Mouse (Mus musculus) forebrain, embryonic 11.5 days (tissue): ENCODE results near the gene Capn11. TPM values are rescaled to one million over a fixed set of nuclear protein-coding genes. Genes with fewer than 3 reads are reported as not detected.

ENCODE experiments used
- ATAC-seq: fragments of 200-750 bp; cut with Nextera tagmentation; replicated peaks from 2 replicates; pipeline ENCODE4 v1.8.0; 2017; ENCODE audit warnings: moderate TSS enrichment; ENCODE audit not compliant: low FRiP score
- DNase-seq: peaks from one replicate; pipeline ENCODE4 v3.0.0-alpha.2; 2017; ENCODE audit warnings: low spot score
- H3K27ac ChIP-seq: fragments of 300-500 bp; sonication (generic); 2 replicates; pipeline ENCODE4 v1.5.1; 2014; ENCODE audit warnings: low read depth, low read length
- H3K27me3 ChIP-seq: fragments of 300-500 bp; sonication (generic); 2 replicates; pipeline ENCODE4 v1.6.1; 2014; ENCODE audit warnings: mild to moderate bottlenecking, low read length, mixed read lengths; ENCODE audit not compliant: control insufficient read depth, insufficient read depth
- H3K36me3 ChIP-seq: fragments of 300-500 bp; sonication (generic); 2 replicates; pipeline ENCODE4 v1.6.1; 2014; ENCODE audit warnings: mild to moderate bottlenecking, low read length, moderate library complexity, mixed read lengths; ENCODE audit not compliant: control insufficient read depth, insufficient read depth
- H3K4me1 ChIP-seq: fragments of 300-500 bp; sonication (generic); replicated peaks from 2 replicates; pipeline ENCODE4 v1.6.1; 2014; ENCODE audit warnings: low read length, mixed read lengths; ENCODE audit not compliant: control insufficient read depth, insufficient read depth
- H3K4me2 ChIP-seq: fragments of 300-500 bp; sonication (generic); 2 replicates; pipeline ENCODE4 v1.6.1; 2014; ENCODE audit warnings: low read depth, mild to moderate bottlenecking, low read length, moderate library complexity, mixed read lengths; ENCODE audit not compliant: severe bottlenecking
- H3K4me3 ChIP-seq: fragments of 300-500 bp; sonication (generic); 2 replicates; pipeline ENCODE4 v1.5.1; 2014; ENCODE audit warnings: low read depth, low read length
- H3K9ac ChIP-seq: fragments of 300-500 bp; sonication (generic); 2 replicates; pipeline ENCODE4 v1.6.1; 2014; ENCODE audit warnings: low read length
- H3K9me3 ChIP-seq: fragments of 300-500 bp; sonication (generic); 2 replicates; pipeline ENCODE4 v1.6.1; 2016; ENCODE audit warnings: low read length, mixed read lengths; ENCODE audit not compliant: control insufficient read depth
- WGBS: fragments of 180-500 bp; shearing (Covaris S2); extraction: QIAGEN DNeasy Blood & Tissue Kit; methylation state at CpG from one replicate; pipeline ENCODE4 v1.1.7; 2014; 5-methylcytosine and 5-hydroxymethylcytosine counted together
- polyA plus RNA-seq: library from polyadenylated mRNA; unstranded; fragments of >200 nt; fragmentation: Nextera tagmentation; extraction: Ambion mirVana; gene quantifications from 2 replicates; pipeline ENCODE4 v1.2.1, GENCODE M21; 2014

Capn11 gene
- polyA plus RNA-seq, 1 experiment from 2014 or later, result 0.44 TPM

DNA sequence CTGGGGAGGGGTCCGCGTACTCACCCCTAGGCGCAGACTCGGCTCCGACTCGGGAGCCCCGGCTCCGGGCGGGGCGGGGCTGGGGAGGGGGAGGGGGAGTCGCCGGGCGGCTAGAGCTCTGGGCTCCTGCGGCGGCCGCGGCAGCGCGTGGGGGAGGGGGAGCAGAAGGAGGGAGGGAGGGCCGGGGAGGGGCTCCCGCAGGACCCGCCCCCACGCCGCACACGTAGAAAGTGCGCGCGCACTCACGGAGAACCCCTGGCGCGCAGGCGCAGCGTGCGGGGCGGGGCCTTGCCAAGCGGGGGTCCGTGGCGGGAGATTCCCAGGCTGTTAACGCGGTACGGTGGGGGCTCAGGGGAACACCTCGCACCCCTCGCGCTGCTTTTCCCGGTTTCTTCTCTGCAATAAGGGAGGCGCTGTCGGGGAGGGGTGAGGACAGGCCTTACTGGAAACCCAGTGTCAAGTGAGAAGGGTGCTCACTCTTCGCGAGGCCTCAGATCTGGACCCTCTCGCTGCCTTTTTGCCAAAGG, 27.0 kb upstream of the Capn11 start, which contains the start of gene Mrpl14:
Gene Mrpl14 (plus strand): TSS at position 230 of the 527 bp plus-strand sequence.
- ATAC-seq, result peak; percentile 88
- H3K4me2 ChIP-seq, result peak within 1 kb of the TSS; percentile 87
- WGBS, result 1% methylated on average over 44 of the region's 50 CpGs
- DNase-seq, result peak; percentile 98
- H3K4me1 ChIP-seq, result peaks cover 13% of the 10 kb centered on the region
- no peaks in the 10 kb centered on the region; the same call in 1 of the 2 replicates for H3K36me3 ChIP-seq
- H3K9ac ChIP-seq, result peak within 1 kb of the TSS; percentile 84
- H3K27me3 ChIP-seq, result no peaks in the 10 kb centered on the region
- no peaks in the 10 kb centered on the region for H3K9me3 ChIP-seq
- peak within 1 kb of the TSS; percentile 76 for H3K27ac ChIP-seq
- H3K4me3 ChIP-seq, result peak within 1 kb of the TSS; percentile 56

DNA sequence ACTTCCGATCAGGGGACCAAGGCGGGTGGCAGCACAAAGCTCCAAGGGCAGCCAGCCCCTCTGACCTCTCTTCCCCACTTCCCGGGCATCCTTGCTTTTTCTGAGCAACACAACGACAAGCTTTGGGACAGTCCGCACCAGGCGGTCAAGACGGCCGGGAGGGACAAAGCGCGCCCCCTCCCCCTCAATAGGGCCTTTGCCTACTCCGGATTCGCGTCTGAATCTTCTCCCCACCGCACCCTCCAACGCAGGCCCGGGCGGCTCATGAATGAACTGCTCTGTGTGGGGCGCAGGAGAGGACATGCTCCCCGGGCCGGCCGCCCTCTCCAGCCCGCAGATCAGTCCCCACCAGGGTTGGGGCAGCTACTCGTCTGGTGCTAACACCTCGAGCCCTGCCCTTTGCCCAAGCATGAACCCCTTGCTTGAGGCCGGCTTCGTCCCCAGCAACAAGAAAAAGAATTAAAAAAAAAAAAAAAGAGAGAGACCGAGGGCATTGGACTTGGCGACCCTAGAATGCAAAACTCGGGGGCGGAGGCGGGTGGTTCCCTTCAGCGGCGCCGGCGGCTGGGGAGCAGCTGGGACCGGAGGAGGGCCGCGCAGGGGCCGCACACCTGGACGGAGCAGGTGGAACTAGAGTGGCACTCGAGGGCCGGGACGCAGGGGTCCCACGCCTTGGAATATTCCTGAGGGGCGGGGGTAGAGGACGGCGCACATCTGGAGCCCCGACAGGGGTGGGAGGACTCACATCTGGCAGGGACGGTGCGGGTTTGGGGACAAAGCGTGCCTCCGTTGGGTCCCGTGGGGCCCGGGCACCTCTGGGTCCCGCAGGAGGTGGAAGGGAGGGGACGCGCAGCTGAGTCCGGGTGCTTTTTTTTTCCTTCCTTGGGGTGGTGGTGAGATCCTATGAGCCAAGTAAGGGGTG, 26.3 kb upstream of the Capn11 start:
- Histone ChIP-seq H3K4me3 (peak overlapping the region; percentile 56), H3K27me3 (no peaks in the 10 kb centered on the region), H3K4me1 (peaks cover 20% of the 10 kb centered on the region), H3K36me3 (no peaks in the 10 kb centered on the region; the same call in 1 of the 2 replicates), H3K9ac (peak overlapping the region; percentile 66), H3K27ac (peak overlapping the region; percentile 76), H3K4me2 (peak overlapping the region; percentile 87), H3K9me3 (no peaks in the 10 kb centered on the region)
- ATAC-seq (peak; percentile 55), DNase-seq (peak; percentile 78)
- WGBS, result under 1% methylated on average over 58 of the region's 58 CpGs

DNA sequence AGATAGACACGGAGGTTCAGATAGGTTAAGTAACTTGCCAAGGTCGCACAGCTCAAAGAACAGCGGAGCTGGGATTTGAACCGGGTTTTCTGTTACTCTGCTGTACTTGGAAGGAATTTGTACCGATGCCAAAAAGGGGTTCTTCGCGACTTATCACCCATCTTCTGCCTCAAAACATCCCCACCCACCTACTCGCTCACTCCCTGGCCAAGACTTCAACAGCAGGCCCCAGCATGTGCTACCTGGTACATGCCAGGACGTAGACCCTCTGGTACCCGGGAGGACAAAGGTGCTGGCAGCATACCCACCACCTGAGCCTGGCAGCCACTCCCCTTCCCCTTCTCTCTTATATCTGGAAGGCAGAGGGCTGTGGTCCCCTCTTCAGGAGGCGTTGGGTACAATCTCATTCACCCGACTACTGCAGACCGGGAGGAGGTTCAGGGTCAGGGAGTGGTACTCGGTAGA, 25.6 kb upstream of the Capn11 start:
- Histone ChIP-seq H3K27ac (peak overlapping the region; percentile 76; the same call in 1 of the 2 replicates), H3K36me3 (no peaks in the 10 kb centered on the region; the same call in 1 of the 2 replicates), H3K27me3 (no peaks in the 10 kb centered on the region), H3K4me1 (peaks cover 20% of the 10 kb centered on the region), H3K9me3 (no peaks in the 10 kb centered on the region), H3K4me2 (peak overlapping the region; percentile 87), H3K9ac (peak overlapping the region; percentile 66), H3K4me3 (peak overlapping the region; percentile 56)
- peak; percentile 24; the same call in 1 of the 2 replicates for ATAC-seq
- no peak for DNase-seq
- WGBS, result 30% methylated on average over 14 of the region's 14 CpGs

DNA sequence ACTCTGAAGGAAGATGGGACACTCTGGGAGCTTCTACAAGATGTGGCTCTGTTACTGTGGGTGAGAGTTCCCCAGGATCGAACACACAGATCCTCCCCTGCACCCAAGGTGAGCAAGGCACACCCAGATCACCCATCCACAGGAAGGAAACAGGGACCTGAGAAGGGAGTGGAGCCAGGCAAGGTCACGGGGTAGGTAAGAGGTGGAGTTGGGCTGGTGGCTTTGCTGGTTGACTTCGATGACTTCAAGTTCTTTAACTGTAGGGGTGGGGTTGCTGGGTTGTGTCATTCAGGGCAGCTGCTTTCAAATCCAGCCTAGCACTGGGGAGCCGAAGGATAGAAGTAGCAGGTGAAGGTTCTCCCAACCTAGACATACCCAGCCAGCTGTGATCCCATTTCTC, 23.7 kb upstream of the Capn11 start:
- 95% methylated on average over 4 of the region's 4 CpGs for WGBS
- Histone ChIP-seq H3K4me2 (no peak overlapping the region), H3K27me3 (no peaks in the 10 kb centered on the region), H3K4me3 (no peak overlapping the region), H3K4me1 (peaks cover 20% of the 10 kb centered on the region), H3K9me3 (no peaks in the 10 kb centered on the region), H3K36me3 (no peaks in the 10 kb centered on the region; the same call in 1 of the 2 replicates), H3K27ac (no peak overlapping the region), H3K9ac (no peak overlapping the region)
- ATAC-seq (no peak), DNase-seq (no peak)

DNA sequence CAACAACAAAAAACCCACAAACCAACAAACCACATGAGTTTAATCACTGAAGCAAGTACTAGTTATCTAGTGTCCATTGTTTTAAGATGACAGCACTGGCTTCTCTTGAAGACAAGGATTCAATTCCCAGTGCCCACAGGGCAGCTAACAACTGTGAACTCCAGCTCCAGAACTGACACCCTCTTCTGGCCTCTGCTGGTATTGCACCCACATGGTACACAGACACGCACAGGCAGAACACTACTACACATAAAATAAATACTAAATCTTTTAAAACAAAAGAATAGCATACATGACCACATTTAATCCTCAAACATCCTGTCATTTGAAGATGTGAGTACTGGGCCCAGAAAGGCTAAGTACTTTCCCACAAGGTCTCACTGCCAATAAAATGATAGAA, 22.5 kb upstream of the Capn11 start:
- Histone ChIP-seq H3K9ac (no peak overlapping the region), H3K27ac (no peak overlapping the region), H3K4me2 (no peak overlapping the region), H3K4me3 (no peak overlapping the region), H3K27me3 (no peaks in the 10 kb centered on the region), H3K36me3 (no peaks in the 10 kb centered on the region; the same call in 1 of the 2 replicates), H3K9me3 (no peaks in the 10 kb centered on the region), H3K4me1 (peaks cover 15% of the 10 kb centered on the region)
- ATAC-seq, result no peak
- DNase-seq, result no peak
- 98% methylated on average over 1 of the region's 1 CpGs for WGBS

DNA sequence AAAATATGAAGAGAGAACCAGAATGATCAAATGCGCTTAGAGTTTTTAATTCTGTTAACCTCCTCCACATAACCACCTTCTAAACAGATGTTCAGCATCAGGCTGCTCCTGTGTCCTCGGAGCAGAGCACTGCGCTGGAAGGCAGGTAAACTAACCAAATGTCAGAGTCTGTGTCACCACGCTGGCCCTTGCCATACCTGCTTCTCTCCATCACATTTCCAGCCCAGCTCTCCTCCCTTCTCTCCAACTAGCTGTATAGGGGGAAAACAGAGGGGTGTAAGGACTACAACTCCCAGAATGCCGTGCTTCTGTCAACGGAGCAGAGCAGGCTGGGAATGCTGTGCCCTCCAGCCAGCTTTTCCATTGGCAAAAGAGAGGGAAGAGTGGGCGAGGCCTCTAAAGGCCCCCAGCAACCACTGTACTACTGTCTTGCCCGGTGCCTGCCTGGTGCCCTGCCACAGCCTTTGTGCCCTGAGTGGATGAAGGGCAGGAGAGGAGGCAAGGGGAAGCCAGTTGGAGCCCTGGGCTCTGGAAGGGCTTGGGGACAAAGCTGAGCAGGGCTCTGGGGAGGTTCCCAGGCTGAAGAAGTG, 21.4 kb upstream of the Capn11 start:
- H3K9me3 ChIP-seq, result no peaks in the 10 kb centered on the region
- H3K4me2 ChIP-seq, result 0 out of 2 replicates have a peak overlapping the region, but pooled peaks have one; percentile 21
- DNase-seq (peak; percentile 68), ATAC-seq (peak; percentile 61)
- 57% methylated on average over 8 of the region's 8 CpGs for WGBS
- peak overlapping the region; percentile 68 for H3K27ac ChIP-seq
- H3K27me3 ChIP-seq, result no peaks in the 10 kb centered on the region
- H3K4me1 ChIP-seq, result peaks cover 14% of the 10 kb centered on the region; the same call in 1 of the 2 replicates
- H3K9ac ChIP-seq, result peak overlapping the region; percentile 37; the same call in 1 of the 2 replicates
- H3K4me3 ChIP-seq, result no peak overlapping the region
- H3K36me3 ChIP-seq, result no peaks in the 10 kb centered on the region; the same call in 1 of the 2 replicates

DNA sequence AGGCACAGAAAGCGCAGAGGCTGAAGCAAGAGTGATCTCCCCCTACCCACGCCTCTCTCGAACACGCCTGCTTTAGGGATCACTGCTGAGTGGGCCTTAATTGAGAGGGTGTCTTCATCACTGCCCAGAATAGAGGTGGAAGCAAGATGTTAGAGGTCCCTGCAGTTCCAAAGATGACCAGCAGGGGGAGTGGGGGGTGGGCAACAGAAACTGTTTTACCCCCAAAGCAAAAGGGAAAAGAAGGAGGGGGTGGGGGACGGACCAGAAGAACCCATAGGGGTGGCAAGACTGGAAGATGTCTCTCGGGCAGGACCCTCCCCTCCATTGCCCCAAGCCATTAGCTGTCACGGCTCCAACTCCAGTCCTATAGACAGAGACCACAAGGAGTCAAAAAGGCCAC, 19.0 kb upstream of the Capn11 start:
- Histone ChIP-seq H3K9ac (no peak overlapping the region), H3K9me3 (no peaks in the 10 kb centered on the region), H3K27me3 (no peaks in the 10 kb centered on the region), H3K4me2 (no peak overlapping the region), H3K27ac (no peak overlapping the region), H3K36me3 (no peaks in the 10 kb centered on the region; the same call in 1 of the 2 replicates), H3K4me1 (peaks cover 7% of the 10 kb centered on the region; the same call in 1 of the 2 replicates), H3K4me3 (no peak overlapping the region)
- ATAC-seq (0 out of 2 replicates have a peak, but pooled peaks have one; percentile 16), DNase-seq (peak; percentile 81)
- WGBS, result 45% methylated on average over 7 of the region's 7 CpGs

DNA sequence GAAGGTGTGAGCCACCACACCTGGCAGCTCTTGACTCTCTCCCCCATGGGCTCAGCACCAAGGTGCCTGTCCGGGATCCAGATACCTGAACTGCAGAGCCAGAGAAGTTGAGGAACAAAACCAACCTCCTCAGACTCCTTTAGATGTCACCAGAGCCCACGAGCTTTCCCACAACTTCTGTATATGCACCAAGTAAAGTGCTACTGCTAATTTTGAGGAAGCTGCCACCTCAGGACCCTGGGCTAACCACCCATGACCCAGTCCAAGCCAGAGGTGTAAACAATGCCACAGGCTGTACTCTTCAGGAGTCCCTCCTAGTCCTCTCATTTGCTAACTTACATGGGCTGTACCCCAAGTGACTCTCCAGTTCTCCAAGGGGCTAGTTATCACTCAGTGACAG, 13.5 kb upstream of the Capn11 start:
- H3K9ac ChIP-seq, result no peak overlapping the region
- no peaks in the 10 kb centered on the region for H3K27me3 ChIP-seq
- no peaks in the 10 kb centered on the region for H3K4me1 ChIP-seq
- WGBS, result 88% methylated on average over 2 of the region's 2 CpGs
- DNase-seq (no peak), ATAC-seq (no peak)
- H3K36me3 ChIP-seq, result peaks cover 4% of the 10 kb centered on the region; the same call in 1 of the 2 replicates
- H3K4me2 ChIP-seq, result no peak overlapping the region
- H3K4me3 ChIP-seq, result no peak overlapping the region
- H3K9me3 ChIP-seq, result no peaks in the 10 kb centered on the region
- no peak overlapping the region for H3K27ac ChIP-seq
